Mouse (Mus musculus): Measurements from ENCODE around the gene Ano5. TPM values are rescaled to one million over a fixed set of nuclear protein-coding genes. Genes with fewer than 3 reads are reported as not detected.

Ano5 gene
- polyA plus RNA-seq, 1 experiment from 2014 or later = 0.28 TPM

- ATAC-seq = no peak
- peaks cover 44% of the 10 kb centered on the region for H3K27me3 ChIP-seq (replicated peaks; ENCODE audit: control insufficient read depth, insufficient read depth, low read length)
These were observed 115.7 kb downstream of the Ano5 start for GRCm38 (mm10) chr7:51626451-51627000.

GRCm38 (mm10) chr7:51627001-51627631 lies 116.3 kb downstream of the Ano5 start:
- no peaks in the 10 kb centered on the region for H3K36me3 ChIP-seq (ENCODE audit: control insufficient read depth, insufficient read depth, low read length)
- peak overlapping the region; percentile 55 for H3K4me2 ChIP-seq (ENCODE audit: low read length)
- no peaks in the 10 kb centered on the region for H3K4me1 ChIP-seq (ENCODE audit: control insufficient read depth, insufficient read depth, low read length)
- peak; percentile 80 for ATAC-seq
- peaks cover 41% of the 10 kb centered on the region for H3K27me3 ChIP-seq (replicated peaks; ENCODE audit: control insufficient read depth, insufficient read depth, low read length)
- H3K4me3 ChIP-seq (ENCODE audit: low read depth, low read length) = peak overlapping the region; percentile 35
- peak; percentile 88 for DNase-seq (ENCODE audit: low spot score)
- H3K9ac ChIP-seq (ENCODE audit: low read length) = peak overlapping the region; percentile 79
- WGBS = under 1% methylated on average over 26 of the region's 26 CpGs
- H3K9me3 ChIP-seq (replicated peaks; ENCODE audit: control insufficient read depth, low read length) = no peaks in the 10 kb centered on the region
- peak overlapping the region; percentile 95 for H3K27ac ChIP-seq (ENCODE audit: low read depth, low read length)

More at GRCm38 (mm10) chr7:51626451-51627000, 115.7 kb downstream of the Ano5 start:
- H3K36me3 ChIP-seq (ENCODE audit: control insufficient read depth, insufficient read depth, low read length) = no peaks in the 10 kb centered on the region
- H3K4me3 ChIP-seq (ENCODE audit: low read depth, low read length) = peak overlapping the region; percentile 35
- peak overlapping the region; percentile 79 for H3K9ac ChIP-seq (ENCODE audit: low read length)
- H3K27ac ChIP-seq (ENCODE audit: low read depth, low read length) = peak overlapping the region; percentile 95
- 1% methylated on average over 16 of the region's 16 CpGs for WGBS
- no peaks in the 10 kb centered on the region for H3K4me1 ChIP-seq (ENCODE audit: control insufficient read depth, insufficient read depth, low read length)
- peak overlapping the region; percentile 55 for H3K4me2 ChIP-seq (ENCODE audit: low read length)
- no peak for DNase-seq (ENCODE audit: low spot score)
- H3K9me3 ChIP-seq (replicated peaks; ENCODE audit: control insufficient read depth, low read length) = no peaks in the 10 kb centered on the region

- Histone ChIP-seq H3K4me1 (ENCODE audit: control insufficient read depth, insufficient read depth, low read length) (peaks cover under 1% of the 10 kb centered on the region), H3K9ac (ENCODE audit: low read length) (peak overlapping the region; percentile 79), H3K9me3 (replicated peaks; ENCODE audit: control insufficient read depth, low read length) (no peaks in the 10 kb centered on the region), H3K36me3 (ENCODE audit: control insufficient read depth, insufficient read depth, low read length) (no peaks in the 10 kb centered on the region), H3K27ac (ENCODE audit: low read depth, low read length) (peak overlapping the region; percentile 95), H3K27me3 (replicated peaks; ENCODE audit: control insufficient read depth, insufficient read depth, low read length) (peaks cover 37% of the 10 kb centered on the region), H3K4me3 (ENCODE audit: low read depth, low read length) (peak overlapping the region; percentile 35), H3K4me2 (ENCODE audit: low read length) (peak overlapping the region; percentile 55)
- WGBS = under 1% methylated on average over 9 of the region's 9 CpGs
- DNase-seq (ENCODE audit: low spot score) (no peak), ATAC-seq (no peak)
These were observed 116.8 kb downstream of the Ano5 start for GRCm38 (mm10) chr7:51627666-51628065.

GRCm38 (mm10) chr7:51628349-51628748 lies 117.5 kb downstream of the Ano5 start:
- ATAC-seq = no peak
- H3K27me3 ChIP-seq (replicated peaks; ENCODE audit: control insufficient read depth, insufficient read depth, low read length) = peaks cover 37% of the 10 kb centered on the region
- peak; percentile 75 for DNase-seq (ENCODE audit: low spot score)
- H3K4me1 ChIP-seq (ENCODE audit: control insufficient read depth, insufficient read depth, low read length) = peaks cover 5% of the 10 kb centered on the region
- no peaks in the 10 kb centered on the region for H3K36me3 ChIP-seq (ENCODE audit: control insufficient read depth, insufficient read depth, low read length)
- peak overlapping the region; percentile 35; the same call in 1 of the 2 replicates for H3K4me3 ChIP-seq (ENCODE audit: low read depth, low read length)
- WGBS = 3% methylated on average over 9 of the region's 9 CpGs
- no peaks in the 10 kb centered on the region for H3K9me3 ChIP-seq (replicated peaks; ENCODE audit: control insufficient read depth, low read length)
- no peak overlapping the region for H3K9ac ChIP-seq (ENCODE audit: low read length)
- no peak overlapping the region for H3K27ac ChIP-seq (ENCODE audit: low read depth, low read length)
- peak overlapping the region; percentile 55 for H3K4me2 ChIP-seq (ENCODE audit: low read length)

GRCm38 (mm10) chr7:51629206-51629605 lies 118.4 kb downstream of the Ano5 start:
- peak overlapping the region; percentile 55 for H3K4me2 ChIP-seq (ENCODE audit: low read length)
- no peaks in the 10 kb centered on the region for H3K36me3 ChIP-seq (ENCODE audit: control insufficient read depth, insufficient read depth, low read length)
- DNase-seq (ENCODE audit: low spot score) (peak; percentile 37), ATAC-seq (no peak)
- H3K9ac ChIP-seq (ENCODE audit: low read length) = peak overlapping the region; percentile 57
- 6% methylated on average over 3 of the region's 3 CpGs for WGBS
- no peaks in the 10 kb centered on the region for H3K9me3 ChIP-seq (replicated peaks; ENCODE audit: control insufficient read depth, low read length)
- H3K27me3 ChIP-seq (replicated peaks; ENCODE audit: control insufficient read depth, insufficient read depth, low read length) = peaks cover 29% of the 10 kb centered on the region
- peaks cover 7% of the 10 kb centered on the region for H3K4me1 ChIP-seq (ENCODE audit: control insufficient read depth, insufficient read depth, low read length)
- H3K27ac ChIP-seq (ENCODE audit: low read depth, low read length) = peak overlapping the region; percentile 76
- H3K4me3 ChIP-seq (ENCODE audit: low read depth, low read length) = peak overlapping the region; percentile 14

GRCm38 (mm10) chr7:51631171-51631570 lies 120.3 kb downstream of the Ano5 start:
- WGBS = 53% methylated on average over 3 of the region's 3 CpGs
- Histone ChIP-seq H3K4me3 (ENCODE audit: low read depth, low read length) (0 out of 2 replicates have a peak overlapping the region, but pooled peaks have one; percentile 8), H3K36me3 (ENCODE audit: control insufficient read depth, insufficient read depth, low read length) (no peaks in the 10 kb centered on the region), H3K27me3 (replicated peaks; ENCODE audit: control insufficient read depth, insufficient read depth, low read length) (peaks cover 20% of the 10 kb centered on the region; the same call in 1 of the 2 replicates), H3K9ac (ENCODE audit: low read length) (peak overlapping the region; percentile 46; the same call in 1 of the 2 replicates), H3K9me3 (replicated peaks; ENCODE audit: control insufficient read depth, low read length) (no peaks in the 10 kb centered on the region), H3K4me2 (ENCODE audit: low read length) (peak overlapping the region; percentile 40), H3K4me1 (ENCODE audit: control insufficient read depth, insufficient read depth, low read length) (peaks cover 7% of the 10 kb centered on the region), H3K27ac (ENCODE audit: low read depth, low read length) (peak overlapping the region; percentile 55)
- peak; percentile 58 for DNase-seq (ENCODE audit: low spot score)
- no peak for ATAC-seq

GRCm38 (mm10) chr7:51632543-51633229 lies 121.9 kb downstream of the Ano5 start:
- Histone ChIP-seq H3K27me3 (replicated peaks; ENCODE audit: control insufficient read depth, insufficient read depth, low read length) (0 out of 2 replicates have a peak, but pooled peaks cover 15% of the 10 kb centered on the region), H3K4me1 (ENCODE audit: control insufficient read depth, insufficient read depth, low read length) (peaks cover 7% of the 10 kb centered on the region), H3K27ac (ENCODE audit: low read depth, low read length) (peak overlapping the region; percentile 83), H3K4me3 (ENCODE audit: low read depth, low read length) (peak overlapping the region; percentile 16; the same call in 1 of the 2 replicates), H3K9ac (ENCODE audit: low read length) (peak overlapping the region; percentile 43), H3K36me3 (ENCODE audit: control insufficient read depth, insufficient read depth, low read length) (no peaks in the 10 kb centered on the region), H3K4me2 (ENCODE audit: low read length) (peak overlapping the region; percentile 37), H3K9me3 (replicated peaks; ENCODE audit: control insufficient read depth, low read length) (no peaks in the 10 kb centered on the region)
- ATAC-seq (peak; percentile 79), DNase-seq (ENCODE audit: low spot score) (peak; percentile 83)
- 4% methylated on average over 9 of the region's 9 CpGs for WGBS

- peak; percentile 64 for ATAC-seq
- no peaks in the 10 kb centered on the region for H3K9me3 ChIP-seq (replicated peaks; ENCODE audit: control insufficient read depth, low read length)
- WGBS = 4% methylated on average over 7 of the region's 7 CpGs
- H3K4me2 ChIP-seq (ENCODE audit: low read length) = peak overlapping the region; percentile 37
- DNase-seq (ENCODE audit: low spot score) = peak; percentile 49
- H3K9ac ChIP-seq (ENCODE audit: low read length) = peak overlapping the region; percentile 43; the same call in 1 of the 2 replicates
- 0 out of 2 replicates have a peak, but pooled peaks cover 10% of the 10 kb centered on the region for H3K27me3 ChIP-seq (replicated peaks; ENCODE audit: control insufficient read depth, insufficient read depth, low read length)
- H3K27ac ChIP-seq (ENCODE audit: low read depth, low read length) = peak overlapping the region; percentile 83
- no peak overlapping the region for H3K4me3 ChIP-seq (ENCODE audit: low read depth, low read length)
- H3K4me1 ChIP-seq (ENCODE audit: control insufficient read depth, insufficient read depth, low read length) = peaks cover 7% of the 10 kb centered on the region
- no peaks in the 10 kb centered on the region for H3K36me3 ChIP-seq (ENCODE audit: control insufficient read depth, insufficient read depth, low read length)
These were observed 122.5 kb downstream of the Ano5 start for GRCm38 (mm10) chr7:51633230-51633844.
